Mouse (Mus musculus) right cerebral cortex, postnatal 36 days (tissue): ENCODE results near the gene Gm8677.
"Not testable (repeated sequence)": the region's sequence is repeated elsewhere in the genome, so short reads cannot be mapped to it uniquely, and the experiment has no call there.

Source experiments
- DNase-seq, 2 experiments: peaks; one replicate each; pipeline ENCODE4 v3.0.0; 2022; ENCODE audit warnings: low spot score in 2 of 2, mixed read lengths in 1 of 2

The Gm8677 gene

DNA sequence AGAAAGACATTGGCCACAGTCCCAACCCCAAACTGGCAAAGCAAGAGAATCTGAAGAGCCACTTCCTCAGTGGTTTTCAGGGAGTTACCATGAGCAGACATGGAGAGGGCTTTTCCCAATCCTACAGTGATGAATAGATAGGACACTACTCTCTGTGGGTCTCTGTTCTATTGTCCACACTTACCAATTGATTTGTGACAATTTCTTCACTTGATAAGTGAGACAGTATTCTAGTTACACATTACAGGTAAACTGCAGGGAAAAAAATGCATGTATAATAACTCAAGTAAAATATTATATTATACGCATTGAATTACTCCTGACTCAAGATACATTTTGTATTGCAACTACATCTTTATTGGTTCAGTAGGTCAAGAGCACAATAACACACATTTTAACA, at the start of gene Gm8677:
Gene Gm8677, minus strand, starts transcription at position 101 of the 400 bp plus-strand sequence.
- not testable (repeated sequence) for DNase-seq

DNA sequence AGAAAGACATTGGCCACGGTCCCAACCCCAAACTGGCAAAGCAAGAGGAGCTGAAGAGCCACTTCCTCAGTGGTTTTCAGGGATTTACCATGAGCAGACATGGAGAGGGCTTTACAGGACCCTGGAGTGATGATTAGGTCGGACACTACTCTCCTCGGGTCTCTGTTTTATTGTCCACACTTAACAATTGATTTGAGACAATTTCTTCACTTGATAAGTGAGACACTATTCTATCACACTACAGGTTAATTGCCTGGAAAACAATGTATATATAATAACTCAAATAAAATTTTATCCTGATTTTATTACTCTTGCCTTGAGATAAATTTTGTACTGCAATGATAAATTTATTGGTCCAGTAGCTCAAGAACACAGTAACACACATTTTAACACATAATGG, 30.6 kb upstream of the Gm8677 start, which contains the start of gene Gm4201:
Gene Gm4201, minus strand, starts transcription at position 101 of the 400 bp plus-strand sequence.
- not testable (repeated sequence) for DNase-seq

- not testable (repeated sequence) for DNase-seq
Measured at GRCm38 (mm10) chr7:22522667-22523066, 12.0 kb downstream of the Gm8677 start, which contains the start of gene Vmn1r152. TSS of gene Vmn1r152 (plus strand) at chr7:22522967.

DNA sequence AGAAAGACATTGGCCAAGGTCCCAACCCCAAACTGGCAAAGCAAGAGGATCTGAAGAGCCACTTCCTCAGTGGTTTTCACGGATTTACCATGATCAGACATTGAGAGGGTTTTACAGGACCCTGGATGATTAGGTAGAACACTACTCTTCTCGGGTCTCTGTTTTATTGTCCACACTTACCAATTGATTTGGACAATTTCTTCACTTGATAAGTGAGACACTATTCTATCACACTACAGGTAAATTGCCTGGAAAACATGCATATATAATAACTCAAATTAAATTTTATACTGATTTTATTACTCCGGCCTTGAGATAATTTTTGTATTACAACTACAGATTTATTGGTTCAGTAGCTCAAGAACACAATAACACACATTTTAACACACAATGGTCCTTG, 35.1 kb downstream of the Gm8677 start, which contains the start of gene Vmn1r151:
Gene Vmn1r151, minus strand, starts transcription at position 101 of the 400 bp plus-strand sequence.
- not testable (repeated sequence) for DNase-seq
